Mouse (Mus musculus) testis, adult 2 months (tissue): ENCODE data around the gene Golga7b. TPM values are rescaled to one million over a fixed set of nuclear protein-coding genes. Genes with fewer than 3 reads are reported as not detected.

Source experiments
- H3K27ac ChIP-seq: fragments of 200-500 bp; 2 replicates; pipeline ENCODE4 v1.5.1; 2012; ENCODE audit warnings: low read depth, low read length; ENCODE audit not compliant: control insufficient read depth, insufficient read depth
- H3K27me3 ChIP-seq: fragments of 200-500 bp; 2 replicates; pipeline ENCODE4 v1.6.1; 2012; ENCODE audit warnings: mild to moderate bottlenecking, low read length, moderate library complexity; ENCODE audit not compliant: control insufficient read depth, insufficient read depth
- H3K36me3 ChIP-seq: fragments of 200-500 bp; 2 replicates; pipeline ENCODE4 v1.6.1; 2012; ENCODE audit warnings: mild to moderate bottlenecking, low read length; ENCODE audit not compliant: control insufficient read depth, insufficient read depth
- H3K4me1 ChIP-seq: fragments of 200-500 bp; 2 replicates; pipeline ENCODE4 v1.6.1; 2012; ENCODE audit warnings: low read length; ENCODE audit not compliant: control insufficient read depth, insufficient read depth
- H3K4me3 ChIP-seq: fragments of 200-500 bp; 2 replicates; pipeline ENCODE4 v1.5.1; 2012; ENCODE audit warnings: low read depth, mild to moderate bottlenecking, low read length, moderate library complexity, mixed read lengths; ENCODE audit not compliant: control insufficient read depth
- CTCF ChIP-seq: fragments of 200-500 bp; IDR thresholded peaks from 2 replicates; pipeline ENCODE4 v1.5.1; 2012; ENCODE audit warnings: low read depth, mild to moderate bottlenecking, inconsistent platforms, low read length, moderate library complexity; ENCODE audit not compliant: control insufficient read depth, insufficient read depth, insufficient replicate concordance
- POLR2A ChIP-seq: fragments of 200-500 bp; IDR thresholded peaks from 2 replicates; pipeline ENCODE4 v1.6.1; 2012; ENCODE audit warnings: low read depth, mild to moderate bottlenecking, inconsistent platforms, low read length, moderate library complexity; ENCODE audit not compliant: control insufficient read depth
- polyA plus RNA-seq: library from polyadenylated mRNA; depleted of rRNA; stranded (reverse); fragments of >200 nt; gene quantifications from 2 replicates; pipeline ENCODE4 v1.2.3, GENCODE M21; 2012

Golga7b gene
- polyA plus RNA-seq, 1 experiment, result 6.7 TPM

- no peak overlapping the region for H3K4me3 ChIP-seq
- no peaks in the 10 kb centered on the region for H3K36me3 ChIP-seq
- H3K4me1 ChIP-seq, result 0 out of 2 replicates have a peak, but pooled peaks cover 3% of the 10 kb centered on the region
- H3K27me3 ChIP-seq, result no peaks in the 10 kb centered on the region
- TF ChIP-seq CTCF (no peak), POLR2A (no peak)
- H3K27ac ChIP-seq, result no peak overlapping the region
These were observed 35.4 kb upstream of the Golga7b start for GRCm38 (mm10) chr19:42211936-42212335.

GRCm38 (mm10) chr19:42214601-42215000 lies 32.8 kb upstream of the Golga7b start:
- Histone ChIP-seq H3K4me1 (0 out of 2 replicates have a peak, but pooled peaks cover 3% of the 10 kb centered on the region), H3K27ac (no peak overlapping the region), H3K4me3 (no peak overlapping the region), H3K27me3 (no peaks in the 10 kb centered on the region), H3K36me3 (no peaks in the 10 kb centered on the region)
- TF ChIP-seq CTCF (no peak), POLR2A (no peak)

DNA sequence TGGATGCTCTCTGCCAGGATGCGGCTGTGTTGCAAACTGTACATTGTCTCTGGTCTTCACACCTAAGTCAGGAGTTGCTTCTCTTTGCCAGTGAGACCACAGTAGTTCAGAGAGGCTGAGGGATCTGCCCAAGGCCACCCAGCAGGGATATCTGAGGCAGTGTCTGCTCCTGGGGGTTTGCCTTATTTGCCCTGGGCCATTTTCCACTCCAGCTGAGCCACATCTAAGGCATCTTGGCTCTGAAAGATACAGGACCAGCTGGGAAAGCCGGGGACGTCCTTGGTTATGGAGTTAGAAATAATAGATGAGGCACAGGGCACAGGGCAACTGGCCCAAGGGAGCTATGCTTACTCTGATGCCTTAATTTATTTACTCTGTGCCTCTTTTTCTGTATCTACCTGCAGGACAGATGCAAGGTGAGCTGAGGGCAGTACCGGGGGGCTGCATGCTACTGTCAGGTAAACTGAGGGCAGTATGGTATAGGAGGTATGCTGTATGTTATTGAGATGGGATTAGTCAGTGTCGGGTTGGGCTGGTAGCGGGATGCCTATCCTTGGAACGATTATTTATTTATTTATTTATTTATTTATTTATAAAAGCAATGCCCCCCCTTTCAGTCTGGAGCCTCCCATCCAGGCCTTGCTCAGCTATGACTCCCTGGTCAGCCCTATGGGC lies 30.5 kb upstream of the Golga7b start:
- TF ChIP-seq POLR2A (no peak), CTCF (no peak)
- Histone ChIP-seq H3K4me1 (0 out of 2 replicates have a peak, but pooled peaks cover 2% of the 10 kb centered on the region), H3K27ac (no peak overlapping the region), H3K27me3 (no peaks in the 10 kb centered on the region), H3K36me3 (no peaks in the 10 kb centered on the region), H3K4me3 (no peak overlapping the region)

- Histone ChIP-seq H3K4me3 (no peak overlapping the region), H3K27me3 (no peaks in the 10 kb centered on the region), H3K36me3 (no peaks in the 10 kb centered on the region), H3K27ac (no peak overlapping the region), H3K4me1 (no peaks in the 10 kb centered on the region)
- TF ChIP-seq CTCF, result peak; percentile 20; the same call in 1 of the 2 replicates
- TF ChIP-seq POLR2A, result no peak
These were observed 30.0 kb upstream of the Golga7b start for GRCm38 (mm10) chr19:42217374-42217763.

DNA sequence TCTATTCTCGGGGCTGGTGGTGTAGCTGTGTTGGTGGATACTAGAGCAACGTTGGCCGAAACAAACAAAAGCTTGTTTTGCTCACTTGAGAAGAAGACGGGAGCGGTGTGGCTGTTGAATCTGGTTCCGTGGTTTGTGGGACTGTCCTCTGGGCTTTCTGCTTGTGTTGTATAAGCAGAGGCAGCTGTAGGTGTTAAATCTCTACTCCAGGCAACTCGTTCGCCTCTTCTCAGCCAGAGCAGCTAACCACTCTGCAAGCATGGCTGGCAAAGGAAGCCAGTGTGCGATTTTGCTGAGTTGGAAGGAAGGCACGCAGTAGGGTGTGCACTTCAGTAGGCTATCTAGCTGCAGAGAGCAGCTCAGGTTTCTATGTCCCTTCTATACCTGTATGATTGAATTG lies 20.9 kb upstream of the Golga7b start:
- Histone ChIP-seq H3K4me1 (no peaks in the 10 kb centered on the region), H3K36me3 (no peaks in the 10 kb centered on the region), H3K27me3 (no peaks in the 10 kb centered on the region), H3K4me3 (no peak overlapping the region), H3K27ac (no peak overlapping the region)
- TF ChIP-seq POLR2A, result no peak
- TF ChIP-seq CTCF, result no peak

- H3K27ac ChIP-seq, result no peak overlapping the region
These were observed 17.7 kb upstream of the Golga7b start for GRCm38 (mm10) chr19:42229499-42230287.

GRCm38 (mm10) chr19:42230288-42230568 lies 17.1 kb upstream of the Golga7b start:
- TF ChIP-seq CTCF (no peak), POLR2A (no peak)
- no peaks in the 10 kb centered on the region for H3K36me3 ChIP-seq
- no peak overlapping the region for H3K4me3 ChIP-seq
- H3K4me1 ChIP-seq, result no peaks in the 10 kb centered on the region
- H3K27ac ChIP-seq, result no peak overlapping the region
- no peaks in the 10 kb centered on the region for H3K27me3 ChIP-seq

More at GRCm38 (mm10) chr19:42229499-42230287, 17.7 kb upstream of the Golga7b start:
- no peaks in the 10 kb centered on the region for H3K4me1 ChIP-seq
- TF ChIP-seq POLR2A, result no peak
- TF ChIP-seq CTCF, result no peak
- no peaks in the 10 kb centered on the region for H3K36me3 ChIP-seq
- H3K4me3 ChIP-seq, result no peak overlapping the region
- H3K27me3 ChIP-seq, result no peaks in the 10 kb centered on the region
